21 mouse cellular contexts compared by ENCODE assay signal in the genomic region with DNA sequence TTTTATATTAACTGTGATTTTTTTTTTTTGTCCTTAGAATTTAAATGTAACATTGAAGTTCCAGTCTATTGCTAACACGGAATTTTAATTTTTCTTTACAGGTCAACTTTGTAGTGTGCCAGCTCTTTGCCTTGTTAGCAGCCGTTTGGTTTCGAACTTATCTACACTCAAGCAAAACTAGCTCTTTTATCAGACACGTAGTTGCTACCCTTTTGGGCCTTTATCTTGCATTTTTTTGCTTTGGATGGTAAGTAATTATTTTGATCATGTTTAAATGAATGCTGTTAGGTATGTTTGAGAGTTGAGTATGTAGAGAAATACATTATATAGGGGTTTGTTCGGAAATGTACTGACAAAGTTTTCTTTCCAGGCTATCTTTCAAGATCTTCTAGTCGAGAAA. TPM values are rescaled to one million over a fixed set of nuclear protein-coding genes. Genes with fewer than 3 reads are reported as not detected.
DNase-seq lines count a peak whose midpoint lies in the region; ATAC-seq and TF ChIP-seq lines count a peak whose summit lies in the region.
"Had no signal": no experiment of that assay in that cellular context is flagged by ENCODE, and none has a peak within 500 bp of the region (broad histone marks: within the 10 kb centered on the region; RNA-seq: fewer than 3 reads in every experiment).

No protein-coding gene starts in this region.

- ATAC-seq in embryonic facial prominence, embryonic 13.5 days (ENCODE audit: insufficient number of reproducible peaks, insufficient read depth, low FRiP score, low TSS enrichment, low read depth) = no peak
- no peak for ATAC-seq in liver, embryonic 13.5 days (ENCODE audit: low read depth)
- ATAC-seq in intestine, embryonic 15.5 days = no peak
- ATAC-seq: CD4-positive, CD25-positive, alpha-beta regulatory T cell, adult 4 months; forebrain, embryonic 13.5 days; forebrain, embryonic 15.5 days; forebrain, postnatal 0 days had no signal

- no peaks in the 10 kb centered on the region for H3K79me2 ChIP-seq in MEL (ENCODE audit: control insufficient read depth, insufficient read depth, low read length, poor library complexity)

- no peak overlapping the region for H3K4me3 ChIP-seq in embryonic facial prominence, embryonic 13.5 days
- H3K4me3 ChIP-seq in embryonic facial prominence, embryonic 10.5 days = no peak overlapping the region
- H3K4me3 ChIP-seq in liver, embryonic 13.5 days (replicated peaks) = no peak overlapping the region
- no peak overlapping the region for H3K4me3 ChIP-seq in MEL (ENCODE audit: control insufficient read depth in 1 of 2, insufficient read depth in 1 of 2, low read depth in 2 of 2, low read length in 2 of 2)
- H3K4me3 ChIP-seq in intestine, embryonic 15.5 days (replicated peaks) = no peak overlapping the region
- H3K4me3 ChIP-seq: forebrain, embryonic 13.5 days; forebrain, embryonic 15.5 days had no signal

- TF ChIP-seq EP300 in MEL (IDR thresholded peaks at IDR 0.05; ENCODE audit: low read depth in 1 of 2, low read length in 2 of 2) = peak; percentile 59 to 83; a peak in 3 of 4 replicates

- 89% methylated on average over 6 of the region's 6 CpGs for WGBS in embryonic facial prominence, embryonic 13.5 days
- 91% methylated on average over 6 of the region's 6 CpGs for WGBS in embryonic facial prominence, embryonic 10.5 days
- WGBS in liver, embryonic 13.5 days (ENCODE audit: insufficient replicate concordance) = 36% methylated on average over 6 of the region's 6 CpGs
- 83% methylated on average over 6 of the region's 6 CpGs for WGBS in intestine, embryonic 15.5 days

- H3K9ac ChIP-seq in embryonic facial prominence, embryonic 13.5 days = no peak overlapping the region
- no peak overlapping the region for H3K9ac ChIP-seq in liver, embryonic 13.5 days
- H3K9ac ChIP-seq in MEL (ENCODE audit: control insufficient read depth, low read depth, low read length, poor library complexity, severe bottlenecking) = peak overlapping the region; percentile 18; the same call in 1 of the 2 replicates
- H3K9ac ChIP-seq in intestine, embryonic 15.5 days = no peak overlapping the region
- H3K9ac ChIP-seq: forebrain, embryonic 13.5 days; forebrain, embryonic 15.5 days; forebrain, postnatal 0 days had no signal

- 0 out of 2 replicates have a peak overlapping the region, but pooled peaks have one; percentile 80 for H3K27ac ChIP-seq in embryonic facial prominence, embryonic 13.5 days
- no peak overlapping the region for H3K27ac ChIP-seq in embryonic facial prominence, embryonic 10.5 days (replicated peaks)
- peak overlapping the region; percentile 95 for H3K27ac ChIP-seq in liver, embryonic 13.5 days
- no peak overlapping the region for H3K27ac ChIP-seq in MEL (ENCODE audit: control insufficient read depth, low read depth, low read length)
- H3K27ac ChIP-seq in intestine, embryonic 15.5 days = no peak overlapping the region
- H3K27ac ChIP-seq: forebrain, embryonic 13.5 days; forebrain, embryonic 15.5 days had no signal

- H3K36me3 ChIP-seq in embryonic facial prominence, embryonic 13.5 days = peaks cover 5% of the 10 kb centered on the region; the same call in 1 of the 2 replicates
- H3K36me3 ChIP-seq in embryonic facial prominence, embryonic 10.5 days (replicated peaks) = peaks cover 9% of the 10 kb centered on the region
- no peaks in the 10 kb centered on the region for H3K36me3 ChIP-seq in liver, embryonic 13.5 days
- H3K36me3 ChIP-seq in MEL (ENCODE audit: control insufficient read depth in 1 of 2, insufficient read depth in 2 of 2, low read length in 2 of 2) = peaks cover 0 to 35% of the 10 kb centered on the region in 2 experiments; a peak in 2 of 4 replicates
- no peaks in the 10 kb centered on the region for H3K36me3 ChIP-seq in intestine, embryonic 15.5 days

- no peaks in the 10 kb centered on the region for H3K27me3 ChIP-seq in embryonic facial prominence, embryonic 13.5 days
- H3K27me3 ChIP-seq in embryonic facial prominence, embryonic 10.5 days (replicated peaks; ENCODE audit: low read depth, poor library complexity, severe bottlenecking) = no peaks in the 10 kb centered on the region
- H3K27me3 ChIP-seq in liver, embryonic 13.5 days = no peaks in the 10 kb centered on the region
- H3K27me3 ChIP-seq in MEL (ENCODE audit: control insufficient read depth in 1 of 2, insufficient read depth in 2 of 2, low read length in 2 of 2) = no peaks in the 10 kb centered on the region
- no peaks in the 10 kb centered on the region for H3K27me3 ChIP-seq in intestine, embryonic 15.5 days (replicated peaks)
- H3K27me3 ChIP-seq: CH12.LX; forebrain, embryonic 13.5 days; forebrain, embryonic 15.5 days had no signal

- H3K9me3 ChIP-seq in embryonic facial prominence, embryonic 13.5 days = no peaks in the 10 kb centered on the region
- no peaks in the 10 kb centered on the region for H3K9me3 ChIP-seq in embryonic facial prominence, embryonic 10.5 days
- no peaks in the 10 kb centered on the region for H3K9me3 ChIP-seq in liver, embryonic 13.5 days (replicated peaks)
- H3K9me3 ChIP-seq in MEL (replicated peaks; ENCODE audit: insufficient read depth, low read length) = no peaks in the 10 kb centered on the region
- H3K9me3 ChIP-seq in intestine, embryonic 15.5 days = no peaks in the 10 kb centered on the region
- H3K9me3 ChIP-seq: forebrain, embryonic 13.5 days; forebrain, embryonic 15.5 days; G1E had no signal

- H3K4me2 ChIP-seq in embryonic facial prominence, embryonic 13.5 days = no peak overlapping the region
- no peak overlapping the region for H3K4me2 ChIP-seq in liver, embryonic 13.5 days
- H3K4me2 ChIP-seq in intestine, embryonic 15.5 days (replicated peaks) = no peak overlapping the region
- H3K4me2 ChIP-seq: forebrain, embryonic 13.5 days; forebrain, embryonic 15.5 days had no signal

- DNase-seq in embryonic facial prominence, embryonic 10.5 days (ENCODE audit: low spot score) = no peak
- no peak for DNase-seq in liver, embryonic 13.5 days
- DNase-seq in liver (no peak), MEL (ENCODE audit: low read depth, low spot score) (no peak)
- DNase-seq: adrenal gland, adult 2 months; adrenal gland, postnatal 10 days; adrenal gland, postnatal 36 days; B cell, adult 2 months; cerebellum, adult 11-12 months; cerebellum, adult 2 months; cerebellum, adult 9-10 months; cerebellum, postnatal 10 days; cerebellum, postnatal 25 days; forebrain, postnatal 0 days had no signal

- TF ChIP-seq POLR2A in MEL (IDR thresholded peaks at IDR 0.05; ENCODE audit: control insufficient read depth in 1 of 2, insufficient read depth in 1 of 2, low read depth in 1 of 2, low read length in 2 of 2, poor library complexity in 1 of 2) = no peak

- TF ChIP-seq RAD21 in MEL (IDR thresholded peaks at IDR 0.05; ENCODE audit: low read depth, low read length) = no peak

- peaks cover 30% of the 10 kb centered on the region for H3K4me1 ChIP-seq in embryonic facial prominence, embryonic 13.5 days
- peaks cover 33% of the 10 kb centered on the region for H3K4me1 ChIP-seq in embryonic facial prominence, embryonic 10.5 days
- H3K4me1 ChIP-seq in liver, embryonic 13.5 days (replicated peaks) = peaks cover 83% of the 10 kb centered on the region
- peaks cover 45 to 50% of the 10 kb centered on the region in 2 experiments for H3K4me1 ChIP-seq in MEL (ENCODE audit: control insufficient read depth in 1 of 2, insufficient read depth in 2 of 2, low read length in 2 of 2)
- H3K4me1 ChIP-seq in intestine, embryonic 15.5 days (replicated peaks) = peaks cover 13% of the 10 kb centered on the region

- TF ChIP-seq CTCF in MEL (IDR thresholded peaks at IDR 0.05 in 2 of 3, conservative IDR thresholded peaks at IDR 0.05 in 1 of 3; ENCODE audit: control insufficient read depth in 1 of 3, insufficient read depth in 1 of 3, low read depth in 2 of 3, low read length in 3 of 3, poor library complexity in 1 of 3, severe bottlenecking in 1 of 3) = no peak

TF ChIP-seq in MEL, 35 proteins besides CTCF, POLR2A, EP300 and RAD21:
- no peak for TF ChIP-seq NELFE (IDR thresholded peaks at IDR 0.05; ENCODE audit: low read depth, low read length)
- peak; percentile 83 for TF ChIP-seq ZNF384 (IDR thresholded peaks at IDR 0.05; ENCODE audit: low read depth, low read length)
- TF ChIP-seq GATA1 (IDR thresholded peaks at IDR 0.05; ENCODE audit: low read depth, low read length) = peak; percentile 80
- peak; percentile 48; the same call in 1 of the 2 replicates for TF ChIP-seq SIN3A (IDR thresholded peaks at IDR 0.05; ENCODE audit: low read length)
- TF ChIP-seq TCF12 (IDR thresholded peaks at IDR 0.05; ENCODE audit: low read depth, low read length) = peak; percentile 60
- no peak for TF ChIP-seq KAT2A (conservative IDR thresholded peaks at IDR 0.05; ENCODE audit: low read depth, low read length)
- peak; percentile 57; the same call in 1 of the 2 replicates for TF ChIP-seq MYB (IDR thresholded peaks at IDR 0.05; ENCODE audit: low read depth, low read length)
- TF ChIP-seq E2F4 (IDR thresholded peaks at IDR 0.05; ENCODE audit: borderline replicate concordance, low read depth, low read length) = no peak
- peak; percentile 36; the same call in 1 of the 2 replicates for TF ChIP-seq RCOR1 (IDR thresholded peaks at IDR 0.05; ENCODE audit: low read depth, low read length)
- TF ChIP-seq JUND (IDR thresholded peaks at IDR 0.05; ENCODE audit: low read depth, low read length) = no peak
- no peak for TF ChIP-seq CHD1 (IDR thresholded peaks at IDR 0.05; ENCODE audit: low read depth, low read length)
- peak; percentile 52 for TF ChIP-seq ETS1 (IDR thresholded peaks at IDR 0.05; ENCODE audit: low read depth, low read length)
- no peak for TF ChIP-seq USF1 (IDR thresholded peaks at IDR 0.05; ENCODE audit: low read depth, low read length)
- TF ChIP-seq MAZ (IDR thresholded peaks at IDR 0.05; ENCODE audit: low read depth, low read length) = no peak
- TF ChIP-seq MYC (IDR thresholded peaks at IDR 0.05; ENCODE audit: low read depth, low read length) = 0 out of 2 replicates have a peak, but pooled peaks have one; percentile 19

RNA-seq across cellular contexts. Expression of gene Mboat2, which starts 47.4 kb away (rescaled TPM):
- polyA plus RNA-seq in embryonic facial prominence, embryonic 13.5 days (2015; fragmentation: Nextera tagmentation; extraction: Ambion mirVana) = 49.9 and 51.8 TPM in 2 replicates
- polyA plus RNA-seq in embryonic facial prominence, embryonic 10.5 days (2016; fragmentation: Nextera tagmentation; extraction: Ambion mirVana) = 45.0 and 45.7 TPM in 2 replicates
- 5.3 and 5.9 TPM in 2 replicates for polyA plus RNA-seq in liver, embryonic 13.5 days (2015; fragmentation: Nextera tagmentation; extraction: Ambion mirVana)
- total RNA-seq in MEL (2012; rRNA removed) = 13.5 and 14.4 TPM in 2 replicates
- polyA plus RNA-seq in MEL (2012; ENCODE audit: insufficient read depth in 1 of 2, insufficient read length in 2 of 2, low read depth in 1 of 2, low replicate concordance in 2 of 2, missing spikeins in 1 of 2) = 10 to 100 TPM in 1 of 2 experiments, not detected in 1; 13.5 TPM
- 22.2 and 26.1 TPM in 2 replicates for polyA plus RNA-seq in intestine, embryonic 15.5 days (2015; fragmentation: Nextera tagmentation; extraction: Ambion mirVana)

Comparison
In these comparisons a context has a peak if more than half of its experiments do, and no peak if none do; other contexts are left out.
1. H3K27ac ChIP-seq: peak in embryonic facial prominence, embryonic 13.5 days (single experiment) and liver, embryonic 13.5 days (single experiment); none in embryonic facial prominence, embryonic 10.5 days (single experiment), MEL (single experiment) and intestine, embryonic 15.5 days (single experiment).